Mouse (Mus musculus) embryonic facial prominence, embryonic 15.5 days (tissue): Measurements from ENCODE around the gene Ces5a. TPM values are rescaled to one million over a fixed set of nuclear protein-coding genes. Genes with fewer than 3 reads are reported as not detected.
"Not testable (repeated sequence)": the region's sequence is repeated elsewhere in the genome, so short reads cannot be mapped to it uniquely, and the experiment has no call there.

ENCODE experiments used
- ATAC-seq: fragments of 200-750 bp; cut with Nextera tagmentation; 2 replicates; pipeline ENCODE4 v1.8.0; 2017; ENCODE audit warnings: low read depth, moderate TSS enrichment; ENCODE audit not compliant: insufficient number of reproducible peaks, low FRiP score, low TSS enrichment
- H3K27ac ChIP-seq: fragments of 300-500 bp; sonication (generic); replicated peaks from 2 replicates; pipeline ENCODE4 v1.5.1; 2015; ENCODE audit warnings: mild to moderate bottlenecking, inconsistent platforms
- H3K27me3 ChIP-seq: fragments of 300-500 bp; sonication (generic); 2 replicates; pipeline ENCODE4 v1.6.1; 2015; ENCODE audit warnings: inconsistent platforms
- H3K36me3 ChIP-seq: fragments of 300-500 bp; sonication (generic); 2 replicates; pipeline ENCODE4 v1.6.1; 2015; ENCODE audit warnings: mild to moderate bottlenecking, inconsistent platforms
- H3K4me1 ChIP-seq: fragments of 300-500 bp; sonication (generic); 2 replicates; pipeline ENCODE4 v1.6.1; 2015; ENCODE audit warnings: inconsistent platforms
- H3K4me2 ChIP-seq: fragments of 300-500 bp; sonication (generic); replicated peaks from 2 replicates; pipeline ENCODE4 v1.6.1; 2015; ENCODE audit warnings: mild to moderate bottlenecking, inconsistent platforms
- H3K4me3 ChIP-seq: fragments of 300-500 bp; sonication (generic); replicated peaks from 2 replicates; pipeline ENCODE4 v1.5.1; 2015; ENCODE audit warnings: mild to moderate bottlenecking, inconsistent platforms
- H3K9ac ChIP-seq: fragments of 300-500 bp; sonication (generic); 2 replicates; pipeline ENCODE4 v1.6.1; 2015; ENCODE audit warnings: inconsistent platforms
- H3K9me3 ChIP-seq: fragments of 300-500 bp; sonication (generic); replicated peaks from 2 replicates; pipeline ENCODE4 v1.6.1; 2016; ENCODE audit warnings: inconsistent platforms
- WGBS: fragments of 180-500 bp; shearing (Covaris S2); methylation state at CpG from one replicate; pipeline ENCODE4 v1.1.7; 2015; 5-methylcytosine and 5-hydroxymethylcytosine counted together
- polyA plus RNA-seq: library from polyadenylated mRNA; unstranded; fragments of >200 nt; fragmentation: Nextera tagmentation; extraction: Ambion mirVana; gene quantifications from 2 replicates; pipeline ENCODE4 v1.2.1, GENCODE M21; 2015

The Ces5a gene
- polyA plus RNA-seq, 1 experiment from 2014 or later, result 0.17 TPM

DNA sequence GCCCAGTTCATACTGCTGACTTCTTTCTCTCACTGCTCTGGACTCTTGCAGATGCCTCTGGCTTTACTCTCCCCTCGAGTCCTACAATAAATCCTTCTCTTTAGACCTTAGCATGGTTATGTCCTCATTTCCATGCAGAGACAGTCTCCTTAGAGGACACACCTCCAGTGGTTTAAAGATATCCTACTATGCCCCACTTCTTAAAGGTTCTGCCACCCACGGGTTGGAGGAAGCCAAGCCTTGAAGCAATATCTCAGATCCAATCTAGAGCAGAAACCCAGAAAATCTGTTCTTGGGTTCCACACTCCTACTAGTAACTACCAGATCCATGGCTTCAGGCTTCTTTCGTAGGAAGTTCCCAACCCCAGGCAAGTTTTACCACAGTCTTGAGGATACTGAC lies 25.6 kb upstream of the Ces5a start:
- no peak for ATAC-seq
- H3K4me3 ChIP-seq, result no peak overlapping the region
- 81% methylated on average over 3 of the region's 3 CpGs for WGBS

DNA sequence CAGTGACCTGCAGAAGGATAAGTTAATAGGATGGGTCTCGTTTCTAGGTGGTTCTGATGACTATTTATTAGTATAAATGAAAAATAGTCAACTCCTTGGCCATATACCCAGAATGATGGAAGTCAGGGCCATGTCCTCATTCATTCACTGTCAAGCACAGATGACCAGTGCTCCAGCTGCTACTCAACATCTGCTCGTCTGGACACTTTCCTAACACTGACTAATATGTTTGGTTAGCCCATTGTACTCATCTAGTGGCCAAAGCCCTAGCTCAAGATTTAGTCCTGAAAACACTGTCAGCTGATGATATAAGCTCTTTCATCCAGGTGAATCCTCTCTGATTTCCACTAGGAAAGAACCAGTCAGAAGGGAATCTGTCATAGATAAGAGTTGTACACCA lies 24.1 kb upstream of the Ces5a start:
- no peak for ATAC-seq
- Histone ChIP-seq H3K9ac (no peak overlapping the region), H3K4me2 (no peak overlapping the region), H3K27ac (no peak overlapping the region), H3K4me3 (no peak overlapping the region), H3K36me3 (no peaks in the 10 kb centered on the region), H3K4me1 (0 out of 2 replicates have a peak, but pooled peaks cover 3% of the 10 kb centered on the region), H3K9me3 (peaks cover 3% of the 10 kb centered on the region; the same call in 1 of the 2 replicates), H3K27me3 (no peaks in the 10 kb centered on the region)
- 74% methylated on average over 2 of the region's 2 CpGs for WGBS

More for the DNA sequence above, 25.6 kb upstream of the Ces5a start:
- Histone ChIP-seq H3K9ac (no peak overlapping the region), H3K9me3 (no peaks in the 10 kb centered on the region), H3K4me2 (no peak overlapping the region), H3K36me3 (no peaks in the 10 kb centered on the region), H3K27ac (no peak overlapping the region), H3K27me3 (no peaks in the 10 kb centered on the region), H3K4me1 (0 out of 2 replicates have a peak, but pooled peaks cover 3% of the 10 kb centered on the region)

DNA sequence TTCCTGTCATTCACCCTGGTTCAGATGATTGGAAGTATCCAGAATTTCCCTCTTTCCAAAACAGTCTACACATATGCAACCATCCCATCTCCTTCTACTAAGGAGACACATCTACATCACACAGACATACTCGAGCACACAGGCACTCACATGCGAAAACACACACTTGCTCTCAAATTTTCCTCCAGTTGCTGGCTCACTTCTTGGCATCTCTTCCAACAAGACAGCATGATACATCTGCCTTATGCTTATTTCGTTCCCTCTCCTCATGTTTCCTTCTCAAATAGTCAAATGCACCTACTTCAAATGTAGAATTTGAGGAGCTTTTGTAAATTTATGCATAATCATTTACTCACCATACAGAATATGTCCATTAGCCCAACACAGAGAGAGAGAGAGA lies 33.0 kb downstream of the Ces5a start:
- ATAC-seq, result no peak
- Histone ChIP-seq H3K4me2 (no peak overlapping the region), H3K4me3 (no peak overlapping the region), H3K4me1 (no peaks in the 10 kb centered on the region), H3K27me3 (no peaks in the 10 kb centered on the region), H3K9ac (no peak overlapping the region), H3K9me3 (no peaks in the 10 kb centered on the region), H3K27ac (no peak overlapping the region), H3K36me3 (no peaks in the 10 kb centered on the region)
- 75% methylated on average over 3 of the region's 3 CpGs for WGBS

GRCm38 (mm10) chr8:93499437-93499836 lies 36.2 kb downstream of the Ces5a start:
- ATAC-seq, result no peak
- no peaks in the 10 kb centered on the region for H3K27me3 ChIP-seq
- no peaks in the 10 kb centered on the region for H3K9me3 ChIP-seq
- H3K4me2 ChIP-seq, result no peak overlapping the region
- H3K4me3 ChIP-seq, result no peak overlapping the region
- no peak overlapping the region for H3K27ac ChIP-seq
- no peak overlapping the region for H3K9ac ChIP-seq
- H3K36me3 ChIP-seq, result no peaks in the 10 kb centered on the region
- WGBS, result 36% methylated on average over 9 of the region's 9 CpGs
- H3K4me1 ChIP-seq, result no peaks in the 10 kb centered on the region

GRCm38 (mm10) chr8:93495330-93495729 lies 40.3 kb downstream of the Ces5a start:
- no peaks in the 10 kb centered on the region for H3K4me1 ChIP-seq
- no peaks in the 10 kb centered on the region for H3K36me3 ChIP-seq
- H3K4me2 ChIP-seq, result no peak overlapping the region
- no peaks in the 10 kb centered on the region for H3K9me3 ChIP-seq
- no peak for ATAC-seq
- 18% methylated on average over 6 of the region's 6 CpGs for WGBS
- no peaks in the 10 kb centered on the region for H3K27me3 ChIP-seq
- H3K27ac ChIP-seq, result no peak overlapping the region
- H3K9ac ChIP-seq, result no peak overlapping the region
- H3K4me3 ChIP-seq, result no peak overlapping the region

DNA sequence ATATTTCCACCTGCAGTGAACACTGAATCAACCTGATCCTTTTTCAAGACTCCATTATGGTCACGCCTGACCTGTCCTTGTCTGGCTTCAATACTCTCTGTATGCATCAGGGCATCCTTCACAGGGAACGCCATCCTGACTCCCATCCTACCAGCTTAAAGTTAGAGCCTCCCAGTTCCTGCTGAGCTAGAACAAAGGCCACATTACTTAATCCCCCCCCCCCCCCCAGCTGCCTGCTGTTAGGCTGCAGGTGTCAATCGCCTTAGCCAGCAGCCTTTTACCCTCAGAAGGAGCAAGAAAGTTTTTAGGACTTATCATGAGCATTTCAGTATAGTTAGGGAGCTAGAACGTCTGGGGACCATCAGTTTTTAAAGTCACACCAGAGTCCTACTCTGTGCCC lies 46.9 kb downstream of the Ces5a start:
- ATAC-seq, result no peak
- Histone ChIP-seq H3K27me3 (no peaks in the 10 kb centered on the region), H3K27ac (no peak overlapping the region), H3K9ac (no peak overlapping the region), H3K4me2 (no peak overlapping the region), H3K4me3 (no peak overlapping the region), H3K9me3 (no peaks in the 10 kb centered on the region), H3K36me3 (no peaks in the 10 kb centered on the region), H3K4me1 (no peaks in the 10 kb centered on the region)
- 10% methylated on average over 4 of the region's 4 CpGs for WGBS

DNA sequence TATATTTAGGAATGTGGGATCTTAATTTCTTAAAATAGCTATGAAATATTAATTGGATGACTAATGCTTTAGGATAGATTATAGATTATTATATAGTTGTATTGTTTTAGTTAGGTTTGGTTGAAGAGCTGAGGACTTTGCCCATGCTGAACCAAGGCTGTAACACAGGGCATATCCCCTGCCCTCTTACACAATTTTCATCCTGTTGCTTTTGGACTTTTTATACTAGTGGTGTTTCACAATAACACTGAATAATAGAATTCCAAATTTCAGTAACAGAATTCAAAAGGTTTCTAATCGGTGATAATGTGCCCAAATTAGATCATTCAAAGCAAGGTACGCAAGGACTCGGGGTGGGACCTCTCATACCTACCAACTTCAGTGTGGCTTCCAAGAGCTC lies 57.4 kb downstream of the Ces5a start:
- 92% methylated on average over 3 of the region's 3 CpGs for WGBS
- Histone ChIP-seq H3K36me3 (no peaks in the 10 kb centered on the region), H3K4me2 (no peak overlapping the region), H3K4me1 (no peaks in the 10 kb centered on the region), H3K27ac (no peak overlapping the region), H3K4me3 (no peak overlapping the region), H3K9me3 (no peaks in the 10 kb centered on the region), H3K9ac (no peak overlapping the region), H3K27me3 (no peaks in the 10 kb centered on the region)
- no peak for ATAC-seq

DNA sequence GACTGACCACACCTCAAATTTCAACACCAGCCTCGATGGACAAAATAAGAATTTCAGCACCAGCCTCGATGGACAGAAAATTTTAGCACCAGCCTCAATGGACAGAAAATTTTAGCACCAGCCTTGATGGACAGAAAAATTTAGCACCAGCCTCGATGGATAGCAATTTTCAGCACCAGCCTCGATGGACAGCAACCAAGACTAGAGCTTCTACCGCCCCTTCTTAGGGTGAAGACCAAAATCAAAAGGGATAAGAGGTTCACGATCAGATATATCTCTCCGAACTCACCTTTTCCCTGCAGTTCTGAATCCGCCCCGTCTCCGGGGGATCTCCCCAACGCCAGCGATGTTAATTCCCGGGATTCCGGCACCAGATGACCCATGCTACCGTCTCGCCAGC lies 65.9 kb downstream of the Ces5a start:
- H3K4me3 ChIP-seq, H3K27me3 ChIP-seq, H3K9me3 ChIP-seq, H3K4me2 ChIP-seq, H3K27ac ChIP-seq, H3K9ac ChIP-seq, H3K36me3 ChIP-seq, ATAC-seq, H3K4me1 ChIP-seq: not testable (repeated sequence)
- 78% methylated on average over 16 of the region's 16 CpGs for WGBS

DNA sequence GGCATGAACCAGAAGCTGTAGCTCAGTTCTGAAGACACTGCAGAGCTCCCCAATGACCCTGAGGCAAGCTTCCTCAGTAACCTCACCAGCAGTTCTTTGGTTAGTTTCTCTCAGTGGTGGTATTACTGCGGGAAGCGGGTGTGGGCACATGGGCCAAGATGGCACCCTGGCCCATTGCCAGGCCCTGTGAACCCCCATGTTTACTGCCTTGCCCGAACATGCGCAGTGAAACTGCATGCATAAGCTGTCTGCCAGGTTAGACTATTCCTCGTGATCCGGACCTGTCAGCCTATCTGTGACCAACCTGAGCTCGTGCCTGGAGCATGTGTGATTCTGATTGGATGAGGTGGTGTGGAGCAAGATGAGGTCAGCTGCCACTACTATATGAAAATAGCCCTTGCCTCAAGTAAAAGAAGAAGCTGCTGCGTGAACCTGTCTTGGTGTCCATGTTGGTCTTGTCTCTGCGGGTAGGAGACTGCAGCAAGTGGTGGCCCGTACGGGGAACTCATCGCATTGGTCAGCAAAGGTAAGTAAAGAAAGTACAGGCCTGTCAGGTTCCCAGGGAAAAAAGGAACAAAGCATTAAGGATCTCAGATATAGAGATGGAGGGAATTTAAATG lies 81.3 kb downstream of the Ces5a start:
- no peak overlapping the region for H3K4me3 ChIP-seq
- no peak overlapping the region for H3K27ac ChIP-seq
- H3K27me3 ChIP-seq, result no peaks in the 10 kb centered on the region
- H3K4me1 ChIP-seq, result no peaks in the 10 kb centered on the region
- no peak overlapping the region for H3K4me2 ChIP-seq
- 90% methylated on average over 12 of the region's 12 CpGs for WGBS
- no peaks in the 10 kb centered on the region for H3K36me3 ChIP-seq
- H3K9ac ChIP-seq, result no peak overlapping the region
- H3K9me3 ChIP-seq, result no peaks in the 10 kb centered on the region
- ATAC-seq, result no peak

Other genes starting within 250 kb of the Ces5a start
- not detected in 2 replicates for gene Ces1g, start 198.5 kb downstream of the Ces5a start, polyA plus RNA-seq
- 0.23 and 0.29 TPM in 2 replicates for gene Ces1h, start 156.1 kb downstream of the Ces5a start, polyA plus RNA-seq